Mouse (Mus musculus) C2C12 (cell line): ENCODE data around the gene Rnft2. TPM values are rescaled to one million over a fixed set of nuclear protein-coding genes. Genes with fewer than 3 reads are reported as not detected.

Experiments used
- H3K27me3 ChIP-seq: one replicate; pipeline ENCODE4 v1.6.1; 2011; ENCODE audit not compliant: control insufficient read depth, insufficient read depth, insufficient read length
- H3K36me3 ChIP-seq: one replicate; pipeline ENCODE4 v1.6.1; 2011; ENCODE audit not compliant: control insufficient read depth, insufficient read depth
- H3K4me3 ChIP-seq: one replicate; pipeline ENCODE4 v1.5.1; 2011; ENCODE audit warnings: mild to moderate bottlenecking, control low read depth; ENCODE audit not compliant: poor library complexity, insufficient read depth, severe bottlenecking
- H3K79me2 ChIP-seq: one replicate; pipeline ENCODE4 v1.6.1; 2011; ENCODE audit not compliant: control insufficient read depth, insufficient read depth
- H3K79me3 ChIP-seq: one replicate; pipeline ENCODE4 v1.6.1; 2011; ENCODE audit warnings: low read depth, control low read depth
- H3ac ChIP-seq: one replicate; pipeline ENCODE3; 2011; ENCODE audit warnings: low read depth; ENCODE audit not compliant: control insufficient read depth, insufficient read length
- CEBPB ChIP-seq: IDR thresholded peaks from one replicate; pipeline ENCODE4 v1.6.1; 2011; ENCODE audit warnings: low read depth, mild to moderate bottlenecking, control low read depth, moderate library complexity
- CTCF ChIP-seq: IDR thresholded peaks from one replicate; pipeline ENCODE4 v1.5.1; 2011; ENCODE audit not compliant: control insufficient read depth, insufficient read depth, insufficient read length
- FOSL1 ChIP-seq: IDR thresholded peaks from one replicate; pipeline ENCODE4 v1.8.0; 2011; ENCODE audit warnings: mild to moderate bottlenecking, low read length; ENCODE audit not compliant: poor library complexity, insufficient read depth, severe bottlenecking
- MAX ChIP-seq: IDR thresholded peaks from one replicate; pipeline ENCODE4 v1.6.1; 2011; ENCODE audit warnings: mild to moderate bottlenecking, control low read depth
- MYOD1 ChIP-seq: IDR thresholded peaks from one replicate; pipeline ENCODE4 v1.6.1; 2011; ENCODE audit warnings: low read depth; ENCODE audit not compliant: control insufficient read depth, insufficient read length
- MYOG ChIP-seq: IDR thresholded peaks from one replicate; pipeline ENCODE4 v1.6.1; 2011; ENCODE audit not compliant: control insufficient read depth, insufficient read length; ENCODE audit errors: extremely low read depth
- USF1 ChIP-seq: IDR thresholded peaks from one replicate; pipeline ENCODE4 v1.6.1; 2011; ENCODE audit warnings: low read depth, mild to moderate bottlenecking, control low read depth, moderate library complexity
- polyA plus RNA-seq: library from polyadenylated mRNA; unstranded; fragments of >200 nt; fragmentation: generic; extraction: Trizol; gene quantifications from one replicate; pipeline ENCODE4 v1.2.1, GENCODE M21; 2012; ENCODE audit warnings: missing spikeins

The Rnft2 gene
- polyA plus RNA-seq, 1 experiment, result 1.1 TPM

DNA sequence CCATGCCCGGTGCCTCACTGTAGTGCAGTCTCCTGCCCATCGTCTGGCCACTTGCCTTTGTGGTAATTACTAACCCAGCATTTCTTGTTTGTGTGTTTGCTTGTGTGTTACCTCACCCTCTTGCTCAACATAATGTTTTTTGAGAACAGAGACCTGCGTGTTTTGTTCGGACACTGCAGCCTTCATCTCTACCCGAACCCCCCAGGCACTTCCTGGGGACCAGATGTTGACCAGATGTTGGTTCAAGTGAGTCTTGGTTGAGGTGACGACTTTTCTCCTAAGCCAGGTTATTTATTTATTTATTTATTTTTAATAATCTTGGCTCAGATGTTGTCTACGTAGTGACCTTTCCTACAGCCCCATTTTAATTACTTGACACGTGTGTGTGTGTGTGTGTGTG, 2.5 kb upstream of the Rnft2 start:
- Histone ChIP-seq H3K79me3 (no peaks in the 10 kb centered on the region), H3K4me3 (no peak overlapping the region)

DNA sequence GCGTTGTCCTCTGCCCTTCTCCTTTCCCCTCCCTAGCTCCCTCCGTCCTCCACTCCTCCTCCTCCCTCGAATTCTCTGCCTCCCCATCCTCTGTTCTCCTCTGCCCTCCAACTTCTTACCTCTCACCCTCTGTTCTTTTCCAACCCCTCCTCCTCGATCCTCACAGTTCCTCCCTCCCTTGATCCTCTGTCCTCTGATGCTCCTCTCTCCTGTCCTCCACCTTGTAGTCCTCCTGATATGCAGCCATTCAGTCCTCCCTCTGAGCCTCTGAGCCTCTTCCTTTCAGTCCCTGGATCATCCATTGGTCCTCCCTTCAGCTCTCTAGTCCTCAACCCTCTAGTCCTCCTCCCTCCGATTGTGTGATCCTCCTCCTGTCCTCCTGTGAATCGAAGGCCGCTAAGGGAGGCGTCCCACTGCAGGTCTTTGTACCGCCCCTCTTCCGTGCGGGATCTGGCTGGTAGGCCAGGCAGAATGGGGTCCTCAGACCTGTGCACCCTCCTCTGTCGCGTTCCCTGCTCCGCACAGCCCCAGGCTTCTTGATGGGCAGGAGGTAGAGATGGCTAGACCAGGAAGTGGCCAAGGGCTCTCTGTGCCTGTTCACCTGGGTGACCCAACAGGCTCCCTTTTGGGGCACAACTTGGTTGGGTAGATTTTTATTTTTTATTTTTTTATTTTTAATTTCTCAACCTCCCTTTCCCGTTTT, 841 bp upstream of the Rnft2 start:
- no peak for TF ChIP-seq CTCF
- TF ChIP-seq MAX, result no peak
- no peak for TF ChIP-seq FOSL1
- TF ChIP-seq CEBPB, result no peak
- TF ChIP-seq USF1, result no peak
- TF ChIP-seq MYOD1, result no peak
- TF ChIP-seq MYOG, result no peak
- Histone ChIP-seq H3K4me3 (peak overlapping the region; percentile 74), H3K27me3 (no peaks in the 10 kb centered on the region), H3K36me3 (no peaks in the 10 kb centered on the region), H3ac (peak overlapping the region; percentile 68), H3K79me3 (no peaks in the 10 kb centered on the region), H3K79me2 (peaks cover 8% of the 10 kb centered on the region)

More for the DNA sequence above, 2.5 kb upstream of the Rnft2 start:
- no peaks in the 10 kb centered on the region for H3K27me3 ChIP-seq
- TF ChIP-seq USF1 (no peak), MYOG (no peak), CTCF (no peak), FOSL1 (no peak), CEBPB (no peak), MYOD1 (no peak), MAX (no peak)
- no peaks in the 10 kb centered on the region for H3K36me3 ChIP-seq
- no peak overlapping the region for H3ac ChIP-seq
- peaks cover 8% of the 10 kb centered on the region for H3K79me2 ChIP-seq

DNA sequence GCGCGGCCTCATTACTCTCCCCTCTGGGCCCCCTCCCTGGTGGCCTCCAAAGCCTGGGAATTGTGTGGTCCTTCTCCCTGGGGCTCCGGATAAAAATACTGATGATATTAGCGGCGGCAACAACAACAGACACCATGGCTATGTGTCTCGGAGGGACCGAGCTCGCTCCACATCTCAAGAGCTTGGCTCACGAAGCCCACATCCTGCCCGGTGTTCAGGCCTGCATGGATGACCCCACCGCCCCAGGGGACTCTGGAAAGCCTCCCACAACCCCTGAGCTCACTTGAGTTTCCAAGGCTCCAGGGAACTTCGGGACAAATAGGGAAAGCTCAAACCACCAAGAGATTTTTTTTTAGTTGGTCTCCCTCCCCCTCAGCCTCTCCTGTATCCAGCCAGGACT, 5.2 kb downstream of the Rnft2 start:
- H3K79me3 ChIP-seq, result no peaks in the 10 kb centered on the region
- no peak overlapping the region for H3K4me3 ChIP-seq
- H3K36me3 ChIP-seq, result no peaks in the 10 kb centered on the region
- no peak for TF ChIP-seq USF1
- no peak for TF ChIP-seq MYOD1
- TF ChIP-seq MAX, result no peak
- TF ChIP-seq MYOG, result no peak
- TF ChIP-seq CTCF, result no peak
- no peak for TF ChIP-seq FOSL1
- H3ac ChIP-seq, result no peak overlapping the region
- H3K27me3 ChIP-seq, result no peaks in the 10 kb centered on the region
- H3K79me2 ChIP-seq, result no peaks in the 10 kb centered on the region

DNA sequence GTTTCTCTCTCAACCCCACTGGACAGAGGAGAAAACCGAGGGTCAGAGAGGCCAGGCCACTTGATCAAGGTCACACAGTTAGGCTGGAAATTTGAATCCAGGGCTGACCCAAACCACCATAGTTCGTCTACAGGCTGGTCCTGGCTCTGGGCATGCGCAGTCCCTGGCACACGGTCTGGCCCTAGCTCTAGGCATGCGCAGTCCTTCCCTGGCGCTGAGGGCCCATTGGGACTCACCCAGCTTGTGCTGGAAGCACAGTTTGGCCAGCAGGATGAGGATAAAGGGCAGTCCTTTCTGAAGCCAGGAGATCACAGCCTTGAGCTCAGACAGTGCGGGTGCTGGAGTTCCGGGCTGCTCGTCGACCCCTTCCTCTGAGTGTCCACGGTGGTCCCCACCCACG, 8.0 kb downstream of the Rnft2 start:
- no peak for TF ChIP-seq MYOG
- no peak for TF ChIP-seq USF1
- TF ChIP-seq FOSL1, result no peak
- TF ChIP-seq MYOD1, result no peak
- no peak for TF ChIP-seq CEBPB
- no peak for TF ChIP-seq MAX
- no peak for TF ChIP-seq CTCF
- H3K79me2 ChIP-seq, result no peaks in the 10 kb centered on the region
- no peaks in the 10 kb centered on the region for H3K36me3 ChIP-seq
- H3K27me3 ChIP-seq, result no peaks in the 10 kb centered on the region
- no peaks in the 10 kb centered on the region for H3K79me3 ChIP-seq
- no peak overlapping the region for H3K4me3 ChIP-seq
- no peak overlapping the region for H3ac ChIP-seq

DNA sequence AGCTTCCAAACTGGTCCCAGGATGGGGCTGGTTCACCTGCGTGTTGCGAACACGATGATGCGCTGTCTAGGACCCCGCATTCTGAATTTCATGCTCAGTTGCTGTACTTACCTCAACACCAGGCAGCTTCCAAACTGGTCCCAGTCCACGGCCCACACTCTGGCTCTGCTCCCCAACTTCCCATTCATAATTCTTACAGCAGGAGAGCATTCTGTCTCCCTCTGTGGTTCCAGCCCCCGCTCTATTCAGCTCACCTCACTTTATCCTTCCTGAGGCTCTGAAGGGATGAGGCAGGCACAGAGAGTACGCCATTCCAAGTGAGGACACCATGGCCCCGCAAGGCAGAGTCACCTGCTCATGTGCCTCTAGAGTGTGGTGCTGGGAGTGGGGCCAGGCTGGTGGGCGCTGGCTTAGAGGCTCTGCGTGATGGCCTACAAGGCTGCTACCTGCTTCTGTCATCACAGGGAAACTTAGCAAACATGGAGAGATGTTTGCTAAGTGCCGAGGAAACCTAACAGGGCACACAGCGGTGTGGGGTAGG, 14.8 kb downstream of the Rnft2 start:
- Histone ChIP-seq H3K36me3 (no peaks in the 10 kb centered on the region), H3K27me3 (no peaks in the 10 kb centered on the region), H3K79me2 (no peaks in the 10 kb centered on the region), H3K79me3 (no peaks in the 10 kb centered on the region), H3ac (no peak overlapping the region), H3K4me3 (no peak overlapping the region)
- TF ChIP-seq MYOD1 (no peak), CTCF (no peak), FOSL1 (no peak), MYOG (no peak), CEBPB (no peak), USF1 (no peak), MAX (no peak)
